ENCODE assay signal across 15 mouse cellular contexts in genomic region chr12:119352579-119352978, GRCm38 (mm10). TPM values are rescaled to one million over a fixed set of nuclear protein-coding genes. Genes with fewer than 3 reads are reported as not detected.
DNase-seq lines count a peak whose midpoint lies in the region; ATAC-seq and TF ChIP-seq lines count a peak whose summit lies in the region.
"Not testable (repeated sequence)": the region's sequence is repeated elsewhere in the genome, so short reads cannot be mapped to it uniquely, and the experiment has no call there.
"Had no signal": no experiment of that assay in that cellular context is flagged by ENCODE, and none has a peak within 500 bp of the region (broad histone marks: within the 10 kb centered on the region; RNA-seq: fewer than 3 reads in every experiment).

No protein-coding gene starts in this region.

- H3K4me2 ChIP-seq in heart, embryonic 11.5 days = peak overlapping the region; percentile 44
- H3K4me2 ChIP-seq in hindbrain, embryonic 14.5 days (replicated peaks) = 0 out of 2 replicates have a peak overlapping the region, but pooled peaks have one; percentile 4
- H3K4me2 ChIP-seq in kidney, postnatal 0 days (ENCODE audit: low read length) = 0 out of 2 replicates have a peak overlapping the region, but pooled peaks have one; percentile 13
- H3K4me2 ChIP-seq in midbrain, embryonic 16.5 days (ENCODE audit: low read length) = peak overlapping the region; percentile 25; the same call in 1 of the 2 replicates
- H3K4me2 ChIP-seq in stomach, postnatal 0 days (replicated peaks; ENCODE audit: low read depth) = not testable (repeated sequence)

- not testable (repeated sequence) for H3K27ac ChIP-seq in heart, embryonic 11.5 days (ENCODE audit: low read depth, low read length); hindbrain, embryonic 14.5 days; kidney, postnatal 0 days; midbrain, embryonic 16.5 days (ENCODE audit: low read length); stomach, postnatal 0 days (replicated peaks)

- H3K9ac ChIP-seq in heart, embryonic 11.5 days (ENCODE audit: low read depth, low read length); hindbrain, embryonic 14.5 days; kidney, postnatal 0 days (ENCODE audit: low read depth, low read length); midbrain, embryonic 16.5 days (ENCODE audit: low read depth, low read length); stomach, postnatal 0 days (ENCODE audit: low read length): not testable (repeated sequence)

- not testable (repeated sequence) for H3K4me1 ChIP-seq in heart, embryonic 11.5 days (ENCODE audit: control insufficient read depth, insufficient read depth, low read length); hindbrain, embryonic 14.5 days (replicated peaks; ENCODE audit: control insufficient read depth, insufficient read depth, low read length); kidney, postnatal 0 days (replicated peaks; ENCODE audit: insufficient read depth, low read length); midbrain, embryonic 16.5 days (ENCODE audit: control insufficient read depth, insufficient read depth, low read length); stomach, postnatal 0 days (replicated peaks; ENCODE audit: control insufficient read depth, insufficient read depth)

- not testable (repeated sequence) for H3K36me3 ChIP-seq in heart, embryonic 11.5 days (ENCODE audit: control insufficient read depth, insufficient read depth, low read length); hindbrain, embryonic 14.5 days (replicated peaks; ENCODE audit: control insufficient read depth, insufficient read depth); kidney, postnatal 0 days (ENCODE audit: insufficient read depth, low read length); midbrain, embryonic 16.5 days (ENCODE audit: control insufficient read depth, insufficient read depth, low read length); stomach, postnatal 0 days (ENCODE audit: control insufficient read depth, insufficient read depth, low read length)

- H3K9me3 ChIP-seq in heart, embryonic 11.5 days (replicated peaks; ENCODE audit: control insufficient read depth, low read length); hindbrain, embryonic 14.5 days (ENCODE audit: control insufficient read depth, low read length); kidney, postnatal 0 days (replicated peaks; ENCODE audit: low read length); midbrain, embryonic 16.5 days (replicated peaks; ENCODE audit: control insufficient read depth, low read length, poor library complexity, severe bottlenecking); stomach, postnatal 0 days (ENCODE audit: control insufficient read depth, low read length): not testable (repeated sequence)

- 0 out of 2 replicates have a peak, but pooled peaks have one; percentile 35 for ATAC-seq in erythroblast, adult 5-6 weeks (replicated peaks; ENCODE audit: low FRiP score, poor library complexity, severe bottlenecking)
- ATAC-seq in heart, embryonic 11.5 days (replicated peaks; ENCODE audit: insufficient number of reproducible peaks, low FRiP score, low TSS enrichment); stomach, postnatal 0 days (ENCODE audit: low FRiP score, low TSS enrichment): not testable (repeated sequence)
- ATAC-seq in hindbrain, embryonic 14.5 days (ENCODE audit: low FRiP score) = 0 out of 2 replicates have a peak, but pooled peaks have one; percentile 37
- ATAC-seq in kidney, postnatal 0 days (replicated peaks; ENCODE audit: low FRiP score, low read depth) = peak; percentile 66; the same call in 1 of the 2 replicates
- peak; percentile 42; the same call in 1 of the 2 replicates for ATAC-seq in midbrain, embryonic 16.5 days

- H3K4me3 ChIP-seq in heart, embryonic 11.5 days (ENCODE audit: low read depth, low read length); hindbrain, embryonic 14.5 days (replicated peaks; ENCODE audit: low read length); kidney, postnatal 0 days (replicated peaks; ENCODE audit: low read depth, low read length); midbrain, embryonic 16.5 days (ENCODE audit: low read depth, low read length); stomach, postnatal 0 days (ENCODE audit: low read depth, low read length): not testable (repeated sequence)

- DNase-seq in R1 (ENCODE audit: low read depth, low spot score) = peak; percentile 28
- DNase-seq in hindbrain, embryonic 14.5 days (ENCODE audit: low spot score); kidney, postnatal 0 days (ENCODE audit: low spot score): not testable (repeated sequence)
- peak; percentile 10 for DNase-seq in lung, postnatal 36 days
- DNase-seq in stomach, postnatal 0 days (ENCODE audit: low spot score) = peak; percentile 34

- peak; percentile 19; the same call in 1 of the 2 replicates for TF ChIP-seq CTCF in kidney, postnatal 0 days (IDR thresholded peaks at IDR 0.05; ENCODE audit: low read depth)
- TF ChIP-seq CTCF in stomach, postnatal 0 days (IDR thresholded peaks at IDR 0.05; ENCODE audit: low read depth) = peak; percentile 45

- WGBS in heart, embryonic 11.5 days (ENCODE audit: insufficient replicate concordance) = 31% methylated on average over 16 of the region's 16 CpGs
- WGBS in hindbrain, embryonic 14.5 days = 38% methylated on average over 16 of the region's 16 CpGs
- WGBS in kidney, postnatal 0 days = 31% methylated on average over 16 of the region's 16 CpGs
- 33% methylated on average over 16 of the region's 16 CpGs for WGBS in midbrain, embryonic 16.5 days
- 42% methylated on average over 16 of the region's 16 CpGs for WGBS in stomach, postnatal 0 days

- not testable (repeated sequence) for H3K27me3 ChIP-seq in heart, embryonic 11.5 days (ENCODE audit: control insufficient read depth, insufficient read depth, low read length); hindbrain, embryonic 14.5 days (ENCODE audit: control insufficient read depth, insufficient read depth, low read length); kidney, postnatal 0 days (ENCODE audit: insufficient read depth, low read length); midbrain, embryonic 16.5 days (ENCODE audit: control insufficient read depth, insufficient read depth, low read depth, low read length); stomach, postnatal 0 days (ENCODE audit: control insufficient read depth, insufficient read depth, low read length)

- not testable (repeated sequence) for TF ChIP-seq EP300 in stomach, postnatal 0 days (optimal IDR thresholded peaks at IDR 0.05)

RNA-seq across cellular contexts. Expression of gene Macc1, which starts 38.5 kb away (rescaled TPM):
- not detected in 2 replicates for total RNA-seq in erythroblast, adult 5-6 weeks (2015; ENCODE audit: low replicate concordance)
- not detected in 2 replicates for total RNA-seq in erythroblast, adult 5-6 weeks (2017; ENCODE audit: low replicate concordance)
- polyA plus RNA-seq in heart, embryonic 11.5 days (2014; fragmentation: Nextera tagmentation; extraction: Ambion mirVana) = 0.07 and 0.13 TPM in 2 replicates
- not detected in 2 replicates for polyA plus RNA-seq in hindbrain, embryonic 14.5 days (2014; fragmentation: Nextera tagmentation; extraction: Ambion mirVana)
- 0.57 and 0.78 TPM in 2 replicates for polyA plus RNA-seq in kidney, postnatal 0 days (2015; fragmentation: Nextera tagmentation; extraction: Ambion mirVana)
- polyA plus RNA-seq in midbrain, embryonic 16.5 days (2015; fragmentation: Nextera tagmentation; extraction: Ambion mirVana) = 0.02 and 0.05 TPM in 2 replicates
- 7.1 and 7.9 TPM in 2 replicates for polyA plus RNA-seq in stomach, postnatal 0 days (2015; fragmentation: Nextera tagmentation; extraction: Ambion mirVana)
- total RNA-seq: adrenal gland, adult 2 months; gastrocnemius, adult 8-10 months; heart, adult 18-20 months; heart, postnatal 36 days had no signal
- polyA plus RNA-seq: adrenal gland, adult 2 months; erythroblast, embryonic 14.5 days; G1E; inflammation-experienced regulatory T-cells, adult 6 months had no signal
